Mouse (Mus musculus) liver, adult 2 months (tissue): ENCODE results near the gene Gm3646.

Experiments
- CTCF ChIP-seq: fragments of 200-500 bp; IDR thresholded peaks from 2 replicates; pipeline ENCODE4 v1.5.1; 2011; ENCODE audit warnings: low read depth, low read length, control low read depth
- POLR2A ChIP-seq: fragments of 200-500 bp; IDR thresholded peaks from 2 replicates; pipeline ENCODE4 v1.6.1; 2011; ENCODE audit warnings: low read length, control low read depth; ENCODE audit not compliant: insufficient read depth; ENCODE audit errors: extremely low read depth

GRCm38 (mm10) chr1:39761211-39762024, 43.7 kb downstream of the Gm3646 start:
- TF ChIP-seq CTCF (peak; percentile 76), POLR2A (no peak)
